Mouse (Mus musculus) stomach, postnatal 0 days (tissue): ENCODE results near the gene Rasgef1b. TPM values are rescaled to one million over a fixed set of nuclear protein-coding genes. Genes with fewer than 3 reads are reported as not detected.

Experiments
- ATAC-seq: fragments of 200-750 bp; cut with Nextera tagmentation; 2 replicates; pipeline ENCODE4 v1.8.0; 2017; ENCODE audit not compliant: low FRiP score, low TSS enrichment
- DNase-seq: peaks from one replicate; pipeline ENCODE4 v3.0.0-alpha.2; 2016; ENCODE audit warnings: low spot score
- H3K27ac ChIP-seq: fragments of 300-500 bp; sonication (generic); replicated peaks from 2 replicates; pipeline ENCODE4 v1.5.1; 2014; ENCODE audit warnings: mild to moderate bottlenecking, control low read depth
- H3K27me3 ChIP-seq: fragments of 300-500 bp; sonication (generic); 2 replicates; pipeline ENCODE4 v1.6.1; 2014; ENCODE audit warnings: low read length; ENCODE audit not compliant: control insufficient read depth, insufficient read depth
- H3K36me3 ChIP-seq: fragments of 300-500 bp; sonication (generic); 2 replicates; pipeline ENCODE4 v1.6.1; 2014; ENCODE audit warnings: low read length, mixed read lengths; ENCODE audit not compliant: control insufficient read depth, insufficient read depth
- H3K4me1 ChIP-seq: fragments of 300-500 bp; sonication (generic); replicated peaks from 2 replicates; pipeline ENCODE4 v1.6.1; 2014; ENCODE audit warnings: antibody characterized with exemption; ENCODE audit not compliant: control insufficient read depth, insufficient read depth
- H3K4me2 ChIP-seq: fragments of 300-500 bp; sonication (generic); replicated peaks from 2 replicates; pipeline ENCODE4 v1.6.1; 2014; ENCODE audit warnings: low read depth, mild to moderate bottlenecking, control low read depth, moderate library complexity
- H3K4me3 ChIP-seq: fragments of 300-500 bp; sonication (generic); 2 replicates; pipeline ENCODE4 v1.5.1; 2014; ENCODE audit warnings: low read depth, low read length, control low read depth
- H3K9ac ChIP-seq: fragments of 300-500 bp; sonication (generic); 2 replicates; pipeline ENCODE4 v1.6.1; 2014; ENCODE audit warnings: mild to moderate bottlenecking, low read length, control low read depth, mixed read lengths
- H3K9me3 ChIP-seq: fragments of 300-500 bp; sonication (generic); 2 replicates; pipeline ENCODE4 v1.6.1; 2016; ENCODE audit warnings: low read length; ENCODE audit not compliant: control insufficient read depth
- CTCF ChIP-seq: IDR thresholded peaks from 2 replicates; pipeline ENCODE4 v1.5.1; 2016; ENCODE audit warnings: antibody characterized with exemption, low read depth, mild to moderate bottlenecking, moderate library complexity
- EP300 ChIP-seq: optimal IDR thresholded peaks from 2 replicates; pipeline ENCODE3; 2016; ENCODE audit warnings: antibody characterized with exemption
- WGBS: fragments of 180-500 bp; shearing (Covaris S2); extraction: QIAGEN DNeasy Blood & Tissue Kit; methylation state at CpG from one replicate; pipeline ENCODE4 v1.1.7; 2014; 5-methylcytosine and 5-hydroxymethylcytosine counted together
- polyA plus RNA-seq: library from polyadenylated mRNA; unstranded; fragments of >200 nt; fragmentation: Nextera tagmentation; extraction: Ambion mirVana; gene quantifications from 2 replicates; pipeline ENCODE4 v1.2.1, GENCODE M21; 2015

The Rasgef1b gene
- polyA plus RNA-seq, 1 experiment from 2014 or later = 37.4 TPM

DNA sequence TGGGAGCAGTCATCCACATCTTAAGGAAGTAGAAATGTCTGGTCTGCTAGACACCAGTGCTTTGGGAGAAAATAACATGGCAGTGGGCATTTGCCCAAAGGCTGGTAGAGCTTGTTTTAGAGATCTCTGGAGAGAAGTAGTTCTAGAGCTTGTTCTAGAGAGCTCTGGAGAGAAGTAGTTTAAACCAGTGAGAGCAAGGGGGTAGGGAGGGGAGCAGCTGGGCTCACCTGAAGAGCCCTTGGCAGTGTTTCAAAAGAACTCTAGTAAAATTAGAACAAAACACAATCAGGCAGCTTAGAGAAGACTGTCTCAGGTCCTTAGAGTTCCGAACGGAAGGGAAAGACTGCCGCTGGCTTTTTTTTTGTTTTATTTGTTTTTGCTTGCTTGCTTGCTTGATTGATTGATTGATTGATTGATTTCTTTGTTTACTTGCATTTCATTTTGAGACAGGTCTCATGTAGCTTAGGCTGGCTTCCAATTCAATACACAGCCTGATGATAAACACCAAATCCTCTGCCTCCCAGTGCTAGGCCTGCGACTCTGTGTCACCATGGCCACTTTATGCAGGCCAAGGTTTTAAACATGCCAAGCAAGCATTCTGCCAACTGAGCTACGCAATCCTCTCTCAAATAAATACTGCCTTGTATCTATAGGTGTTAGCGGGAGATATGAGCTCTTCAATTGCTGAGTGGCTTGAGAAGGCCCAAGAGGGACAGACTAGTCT is 466.5 kb downstream of the Rasgef1b start:
- no peak overlapping the region for H3K9ac ChIP-seq
- no peak for ATAC-seq
- H3K27ac ChIP-seq = no peak overlapping the region
- no peak overlapping the region for H3K4me2 ChIP-seq
- DNase-seq = no peak
- H3K9me3 ChIP-seq = no peaks in the 10 kb centered on the region
- no peak overlapping the region for H3K4me3 ChIP-seq
- TF ChIP-seq EP300 (no peak), CTCF (no peak)
- 61% methylated on average over 6 of the region's 6 CpGs for WGBS
- H3K27me3 ChIP-seq = no peaks in the 10 kb centered on the region
- H3K4me1 ChIP-seq = no peaks in the 10 kb centered on the region
- no peaks in the 10 kb centered on the region for H3K36me3 ChIP-seq

DNA sequence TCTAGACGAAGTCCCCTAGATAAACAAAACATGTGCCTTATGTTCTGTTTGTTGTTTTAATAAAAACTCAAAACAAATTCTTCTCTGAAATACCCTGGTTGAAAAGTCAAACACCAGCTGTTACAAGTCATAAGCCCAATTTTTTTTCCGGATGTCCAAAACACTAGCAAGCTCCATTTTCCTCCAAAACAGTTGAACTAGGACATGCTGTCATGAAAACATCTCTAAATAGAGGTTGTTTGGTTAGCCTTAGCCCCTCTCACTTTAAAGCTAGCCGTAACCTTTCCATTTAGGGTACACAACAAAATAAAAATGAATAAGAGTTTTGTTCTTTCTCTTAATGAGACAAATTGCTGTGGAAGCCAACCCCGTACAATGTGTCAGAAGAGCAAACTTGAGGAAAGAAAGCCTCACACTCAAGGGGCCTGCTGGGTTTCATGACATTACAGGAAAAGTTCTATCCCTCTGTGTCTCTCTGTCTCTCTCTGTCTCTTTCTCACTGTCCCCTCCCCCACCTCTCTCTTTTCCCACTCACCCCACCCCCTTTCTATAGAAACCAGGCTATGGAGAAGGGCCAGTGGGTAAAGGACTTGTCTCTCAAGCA is 467.6 kb downstream of the Rasgef1b start:
- Histone ChIP-seq H3K9me3 (no peaks in the 10 kb centered on the region), H3K27me3 (no peaks in the 10 kb centered on the region), H3K36me3 (no peaks in the 10 kb centered on the region), H3K4me3 (no peak overlapping the region), H3K9ac (no peak overlapping the region), H3K27ac (no peak overlapping the region), H3K4me2 (no peak overlapping the region), H3K4me1 (no peaks in the 10 kb centered on the region)
- DNase-seq (no peak), ATAC-seq (no peak)
- 77% methylated on average over 4 of the region's 4 CpGs for WGBS
- TF ChIP-seq EP300 = no peak
- no peak for TF ChIP-seq CTCF

DNA sequence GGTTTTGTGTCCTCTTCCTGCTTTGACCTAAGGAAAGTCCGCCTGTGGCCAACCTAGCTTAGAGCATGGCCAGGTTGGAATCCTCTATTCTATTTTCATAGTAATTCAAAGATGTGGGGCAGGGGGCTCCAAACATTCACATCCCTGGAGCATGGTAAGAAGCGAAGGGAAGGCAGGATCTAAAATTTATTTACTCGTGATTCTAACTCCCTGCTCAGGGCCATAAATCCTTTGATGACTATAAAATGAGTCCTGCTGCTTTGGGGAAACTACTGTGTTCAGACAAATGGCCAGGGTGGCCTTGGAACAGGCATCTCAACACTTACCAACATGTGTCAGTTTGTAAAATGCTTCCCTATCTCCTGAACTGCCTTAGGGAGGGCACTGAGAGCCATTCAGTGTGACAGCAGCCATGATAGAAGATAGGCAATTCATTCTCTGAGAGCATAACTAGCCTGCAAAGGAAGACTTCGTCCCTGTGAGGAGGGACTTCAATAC is 470.8 kb downstream of the Rasgef1b start:
- Histone ChIP-seq H3K27me3 (no peaks in the 10 kb centered on the region), H3K9me3 (no peaks in the 10 kb centered on the region), H3K9ac (no peak overlapping the region), H3K4me1 (no peaks in the 10 kb centered on the region), H3K27ac (no peak overlapping the region), H3K4me3 (no peak overlapping the region), H3K4me2 (no peak overlapping the region), H3K36me3 (no peaks in the 10 kb centered on the region)
- DNase-seq = no peak
- 70% methylated on average over 4 of the region's 4 CpGs for WGBS
- TF ChIP-seq CTCF (no peak), EP300 (no peak)
- no peak for ATAC-seq

DNA sequence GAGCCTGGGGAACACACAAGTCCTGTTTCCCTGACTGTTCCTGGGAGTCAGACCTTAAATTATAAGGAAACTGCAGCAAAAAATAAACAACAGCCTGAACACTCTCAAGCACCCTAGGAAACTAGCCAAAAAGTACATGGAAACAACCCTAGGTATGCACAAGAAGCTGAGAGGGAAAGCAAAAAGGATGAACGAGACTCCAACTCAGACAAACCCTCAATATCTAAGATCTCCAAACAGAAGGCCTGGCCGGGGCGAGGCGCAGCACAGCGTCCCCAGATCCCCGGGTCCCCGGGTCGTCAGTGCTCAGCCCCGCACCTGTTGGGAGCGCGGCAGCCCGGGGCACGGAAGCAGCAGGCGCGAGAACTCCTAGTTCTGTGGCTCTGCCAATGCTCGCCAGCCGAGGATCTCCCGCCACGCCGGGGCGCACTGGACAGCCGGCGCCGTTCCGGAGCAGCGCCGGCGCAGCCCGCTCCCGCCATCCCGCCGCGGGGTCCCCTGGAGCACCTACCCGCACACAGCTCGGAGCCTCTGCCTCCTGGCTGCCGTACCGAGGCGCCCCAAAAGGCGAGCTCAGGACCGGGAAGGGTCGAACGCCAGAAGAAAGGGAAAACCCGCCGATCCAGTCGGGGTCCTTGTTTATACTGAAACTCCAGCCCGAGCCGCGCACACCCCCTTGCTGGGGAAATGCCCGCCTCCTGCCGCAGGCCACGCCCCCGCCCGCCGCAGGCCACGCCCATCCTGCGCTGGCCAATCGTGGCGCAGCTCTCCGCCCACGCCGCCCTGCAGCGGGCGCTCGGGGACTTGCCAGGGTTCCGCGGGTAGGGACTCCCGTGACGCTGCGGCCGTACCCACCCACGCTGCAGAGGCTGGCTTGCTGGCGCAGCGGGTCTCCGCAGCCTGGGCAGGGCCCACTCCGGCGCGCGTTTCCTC is 476.4 kb downstream of the Rasgef1b start:
- H3K9ac ChIP-seq = peak overlapping the region; percentile 94
- peak overlapping the region; percentile 83 for H3K4me2 ChIP-seq
- no peaks in the 10 kb centered on the region for H3K36me3 ChIP-seq
- under 1% methylated on average over 77 of the region's 78 CpGs for WGBS
- peak overlapping the region; percentile 85 for H3K4me3 ChIP-seq
- TF ChIP-seq CTCF = peak; percentile 51; the same call in 1 of the 2 replicates
- no peak for TF ChIP-seq EP300
- peak overlapping the region; percentile 95 for H3K27ac ChIP-seq
- ATAC-seq (peak; percentile 94), DNase-seq (peak; percentile 96)
- no peaks in the 10 kb centered on the region for H3K9me3 ChIP-seq
- H3K4me1 ChIP-seq = no peaks in the 10 kb centered on the region
- H3K27me3 ChIP-seq = no peaks in the 10 kb centered on the region

DNA sequence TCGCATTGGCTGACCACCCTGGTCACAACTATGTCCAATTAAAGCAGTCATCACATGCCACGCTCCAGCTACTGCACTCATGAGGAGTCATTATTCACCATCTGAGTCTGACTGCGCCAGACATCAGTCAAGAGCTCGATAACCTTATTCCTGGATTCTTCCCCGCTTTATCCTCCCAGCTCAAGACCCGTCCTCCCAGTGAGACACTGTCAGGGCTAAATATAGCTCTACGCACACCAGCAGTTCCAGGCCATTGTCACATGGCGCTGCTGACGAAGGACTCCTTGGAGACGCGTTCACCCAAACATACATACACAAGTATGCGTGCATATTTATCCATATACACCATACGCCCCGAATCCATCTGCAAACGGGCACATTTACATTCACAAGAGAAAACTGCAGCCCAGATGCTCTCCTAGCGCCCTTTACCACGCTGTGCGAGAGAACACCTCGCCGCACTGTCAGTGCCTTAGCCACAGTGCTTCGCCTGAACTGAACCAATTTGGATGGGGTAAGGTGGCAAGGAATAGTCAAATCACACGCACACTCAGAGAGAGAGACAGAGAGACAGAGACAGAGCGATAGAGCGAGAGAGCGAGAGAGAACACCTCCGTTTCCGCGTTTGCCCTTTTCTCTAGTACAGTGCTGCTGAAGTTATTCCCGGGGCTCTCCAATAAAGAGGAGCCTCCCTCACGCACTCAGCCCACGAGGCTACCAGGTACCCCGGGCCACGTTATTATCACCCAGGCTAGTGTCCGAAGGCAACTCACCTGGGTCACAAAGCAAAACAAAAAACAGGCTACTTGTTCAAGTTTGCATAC is 477.3 kb downstream of the Rasgef1b start:
- H3K4me3 ChIP-seq = peak overlapping the region; percentile 85
- H3K36me3 ChIP-seq = no peaks in the 10 kb centered on the region
- DNase-seq = peak; percentile 34
- H3K4me1 ChIP-seq = no peaks in the 10 kb centered on the region
- WGBS = 4% methylated on average over 34 of the region's 34 CpGs
- H3K9me3 ChIP-seq = no peaks in the 10 kb centered on the region
- H3K9ac ChIP-seq = peak overlapping the region; percentile 94
- H3K4me2 ChIP-seq = peak overlapping the region; percentile 83
- TF ChIP-seq EP300 = no peak
- no peak for TF ChIP-seq CTCF
- no peak; the same call in 1 of the 2 replicates for ATAC-seq
- no peaks in the 10 kb centered on the region for H3K27me3 ChIP-seq
- peak overlapping the region; percentile 95 for H3K27ac ChIP-seq
